Mouse (Mus musculus) cerebellum, adult 2 months (tissue): Measurements from ENCODE around the gene Foxc2. TPM values are rescaled to one million over a fixed set of nuclear protein-coding genes. Genes with fewer than 3 reads are reported as not detected.

Experiments used
- DNase-seq, 2 experiments: peaks; one replicate each; pipeline ENCODE4 v3.0.0; 2021
- H3K27ac ChIP-seq: fragments of 200-500 bp; 2 replicates; pipeline ENCODE4 v1.5.1; 2012; ENCODE audit warnings: low read length, control low read depth, inconsistent platforms; ENCODE audit not compliant: insufficient read depth
- H3K27me3 ChIP-seq: fragments of 200-500 bp; 2 replicates; pipeline ENCODE4 v1.6.1; 2012; ENCODE audit warnings: inconsistent platforms, mild to moderate bottlenecking, low read length, moderate library complexity; ENCODE audit not compliant: control insufficient read depth, insufficient read depth
- H3K4me1 ChIP-seq: fragments of 200-500 bp; 2 replicates; pipeline ENCODE4 v1.6.1; 2011; ENCODE audit warnings: low read length; ENCODE audit not compliant: control insufficient read depth, insufficient read depth
- H3K4me3 ChIP-seq: fragments of 200-500 bp; replicated peaks from 2 replicates; pipeline ENCODE3; 2011; ENCODE audit warnings: mild to moderate bottlenecking, low read depth, low read length, control low read depth; ENCODE audit not compliant: insufficient read depth
- CTCF ChIP-seq: fragments of 200-500 bp; IDR thresholded peaks from 2 replicates; pipeline ENCODE4 v1.5.1; 2011; ENCODE audit warnings: low read depth, mild to moderate bottlenecking, control low read depth, low read length, moderate library complexity, borderline replicate concordance; ENCODE audit not compliant: insufficient read depth
- POLR2A ChIP-seq: fragments of 200-500 bp; IDR thresholded peaks from 2 replicates; pipeline ENCODE4 v1.6.1; 2011; ENCODE audit warnings: low read length, control low read depth, borderline replicate concordance; ENCODE audit not compliant: insufficient read depth
- WGBS: fragments of 180-500 bp; shearing (Covaris S2); methylation state at CpG from one replicate; pipeline ENCODE4 v1.1.7; 2018; 5-methylcytosine and 5-hydroxymethylcytosine counted together
- polyA plus RNA-seq: library from polyadenylated mRNA; depleted of rRNA; stranded (reverse); fragments of >200 nt; gene quantifications from 2 replicates; pipeline ENCODE4 v1.2.3, GENCODE M21; 2012

Foxc2 gene
- polyA plus RNA-seq, 1 experiment: 0.34 TPM

GRCm38 (mm10) chr8:121088871-121089630 lies 26.9 kb upstream of the Foxc2 start:
- no peak for TF ChIP-seq CTCF
- no peak for TF ChIP-seq POLR2A
- peaks cover 5% of the 10 kb centered on the region; the same call in 1 of the 2 replicates for H3K27me3 ChIP-seq
- WGBS: 5% methylated on average over 40 of the region's 40 CpGs

GRCm38 (mm10) chr8:121089631-121090380 lies 26.2 kb upstream of the Foxc2 start:
- 4% methylated on average over 32 of the region's 32 CpGs for WGBS
- Histone ChIP-seq H3K27ac (no peak overlapping the region), H3K4me3 (no peak overlapping the region), H3K4me1 (peaks cover 2% of the 10 kb centered on the region; the same call in 1 of the 2 replicates), H3K27me3 (peaks cover 4% of the 10 kb centered on the region; the same call in 1 of the 2 replicates)
- no peak for DNase-seq
- TF ChIP-seq POLR2A (no peak), CTCF (no peak)

More at GRCm38 (mm10) chr8:121088871-121089630, 26.9 kb upstream of the Foxc2 start:
- no peak overlapping the region for H3K4me3 ChIP-seq
- H3K4me1 ChIP-seq: peaks cover 2% of the 10 kb centered on the region; the same call in 1 of the 2 replicates
- no peak for DNase-seq
- no peak overlapping the region for H3K27ac ChIP-seq

GRCm38 (mm10) chr8:121090716-121091115 lies 25.3 kb upstream of the Foxc2 start:
- WGBS: 0% methylated on average over 1 of the region's 1 CpGs
- Histone ChIP-seq H3K27me3 (peaks cover 4% of the 10 kb centered on the region; the same call in 1 of the 2 replicates), H3K27ac (no peak overlapping the region), H3K4me1 (peaks cover 2% of the 10 kb centered on the region; the same call in 1 of the 2 replicates), H3K4me3 (no peak overlapping the region)
- TF ChIP-seq CTCF: no peak
- no peak for TF ChIP-seq POLR2A
- DNase-seq: no peak

GRCm38 (mm10) chr8:121092141-121092540 lies 23.8 kb upstream of the Foxc2 start:
- Histone ChIP-seq H3K4me1 (peaks cover 2% of the 10 kb centered on the region; the same call in 1 of the 2 replicates), H3K27me3 (peaks cover 4% of the 10 kb centered on the region; the same call in 1 of the 2 replicates), H3K4me3 (no peak overlapping the region), H3K27ac (no peak overlapping the region)
- DNase-seq: no peak
- WGBS: 15% methylated on average over 6 of the region's 6 CpGs
- TF ChIP-seq POLR2A: no peak
- TF ChIP-seq CTCF: no peak

- peaks cover 2% of the 10 kb centered on the region; the same call in 1 of the 2 replicates for H3K4me1 ChIP-seq
- H3K4me3 ChIP-seq: no peak overlapping the region
- H3K27ac ChIP-seq: no peak overlapping the region
- WGBS: 4% methylated on average over 16 of the region's 16 CpGs
- no peak for TF ChIP-seq POLR2A
- peak; percentile 83 for TF ChIP-seq CTCF
- DNase-seq: peak; percentile 58 to 77
- H3K27me3 ChIP-seq: peaks cover 4% of the 10 kb centered on the region; the same call in 1 of the 2 replicates
Observed at GRCm38 (mm10) chr8:121092627-121093026, 23.3 kb upstream of the Foxc2 start.

- Histone ChIP-seq H3K4me1 (peaks cover 2% of the 10 kb centered on the region; the same call in 1 of the 2 replicates), H3K27ac (no peak overlapping the region), H3K27me3 (peaks cover 3% of the 10 kb centered on the region; the same call in 1 of the 2 replicates), H3K4me3 (no peak overlapping the region)
- TF ChIP-seq POLR2A (no peak), CTCF (no peak)
- 42% methylated on average over 6 of the region's 6 CpGs for WGBS
- no peak for DNase-seq
Observed at GRCm38 (mm10) chr8:121093496-121093895, 22.5 kb upstream of the Foxc2 start.

- no peak overlapping the region for H3K4me3 ChIP-seq
- H3K27me3 ChIP-seq: no peaks in the 10 kb centered on the region
- H3K4me1 ChIP-seq: peaks cover 8% of the 10 kb centered on the region
- peak; percentile 55 to 70 for DNase-seq
- TF ChIP-seq CTCF (peak; percentile 88), POLR2A (no peak)
- no peak overlapping the region for H3K27ac ChIP-seq
- WGBS: 48% methylated on average over 17 of the region's 17 CpGs
Observed at GRCm38 (mm10) chr8:121104049-121104818, 11.7 kb upstream of the Foxc2 start.
